Mouse (Mus musculus) stomach, embryonic 15.5 days (tissue): ENCODE results near the gene Rasgef1c. TPM values are rescaled to one million over a fixed set of nuclear protein-coding genes. Genes with fewer than 3 reads are reported as not detected.

Experiments used
- ATAC-seq: fragments of 200-750 bp; cut with Nextera tagmentation; 2 replicates; pipeline ENCODE4 v1.8.0; 2017; ENCODE audit warnings: low read depth, moderate number of reproducible peaks, moderate TSS enrichment; ENCODE audit not compliant: insufficient read depth, low FRiP score
- H3K27ac ChIP-seq: fragments of 300-500 bp; sonication (generic); 2 replicates; pipeline ENCODE4 v1.5.1; 2015; ENCODE audit warnings: mild to moderate bottlenecking, inconsistent platforms
- H3K27me3 ChIP-seq: fragments of 300-500 bp; sonication (generic); replicated peaks from 2 replicates; pipeline ENCODE4 v1.6.1; 2015; ENCODE audit warnings: inconsistent platforms
- H3K36me3 ChIP-seq: fragments of 300-500 bp; sonication (generic); 2 replicates; pipeline ENCODE4 v1.6.1; 2015; ENCODE audit warnings: inconsistent platforms
- H3K4me1 ChIP-seq: fragments of 300-500 bp; sonication (generic); 2 replicates; pipeline ENCODE4 v1.6.1; 2015; ENCODE audit warnings: inconsistent platforms
- H3K4me2 ChIP-seq: fragments of 300-500 bp; sonication (generic); 2 replicates; pipeline ENCODE4 v1.6.1; 2015; ENCODE audit warnings: mild to moderate bottlenecking, inconsistent platforms
- H3K4me3 ChIP-seq: fragments of 300-500 bp; sonication (generic); replicated peaks from 2 replicates; pipeline ENCODE4 v1.5.1; 2015; ENCODE audit warnings: inconsistent platforms
- H3K9ac ChIP-seq: fragments of 300-500 bp; sonication (generic); 2 replicates; pipeline ENCODE4 v1.6.1; 2015; ENCODE audit warnings: inconsistent platforms
- H3K9me3 ChIP-seq: fragments of 300-500 bp; sonication (generic); 2 replicates; pipeline ENCODE4 v1.6.1; 2016; ENCODE audit warnings: inconsistent platforms
- WGBS: fragments of 180-500 bp; shearing (Covaris S2); methylation state at CpG from one replicate; pipeline ENCODE4 v1.1.7; 2015; 5-methylcytosine and 5-hydroxymethylcytosine counted together
- polyA plus RNA-seq: library from polyadenylated mRNA; unstranded; fragments of >200 nt; fragmentation: Nextera tagmentation; extraction: Ambion mirVana; gene quantifications from 2 replicates; pipeline ENCODE4 v1.2.1, GENCODE M21; 2015

Rasgef1c gene
- polyA plus RNA-seq, result 0.49 and 0.84 TPM in 2 replicates

DNA sequence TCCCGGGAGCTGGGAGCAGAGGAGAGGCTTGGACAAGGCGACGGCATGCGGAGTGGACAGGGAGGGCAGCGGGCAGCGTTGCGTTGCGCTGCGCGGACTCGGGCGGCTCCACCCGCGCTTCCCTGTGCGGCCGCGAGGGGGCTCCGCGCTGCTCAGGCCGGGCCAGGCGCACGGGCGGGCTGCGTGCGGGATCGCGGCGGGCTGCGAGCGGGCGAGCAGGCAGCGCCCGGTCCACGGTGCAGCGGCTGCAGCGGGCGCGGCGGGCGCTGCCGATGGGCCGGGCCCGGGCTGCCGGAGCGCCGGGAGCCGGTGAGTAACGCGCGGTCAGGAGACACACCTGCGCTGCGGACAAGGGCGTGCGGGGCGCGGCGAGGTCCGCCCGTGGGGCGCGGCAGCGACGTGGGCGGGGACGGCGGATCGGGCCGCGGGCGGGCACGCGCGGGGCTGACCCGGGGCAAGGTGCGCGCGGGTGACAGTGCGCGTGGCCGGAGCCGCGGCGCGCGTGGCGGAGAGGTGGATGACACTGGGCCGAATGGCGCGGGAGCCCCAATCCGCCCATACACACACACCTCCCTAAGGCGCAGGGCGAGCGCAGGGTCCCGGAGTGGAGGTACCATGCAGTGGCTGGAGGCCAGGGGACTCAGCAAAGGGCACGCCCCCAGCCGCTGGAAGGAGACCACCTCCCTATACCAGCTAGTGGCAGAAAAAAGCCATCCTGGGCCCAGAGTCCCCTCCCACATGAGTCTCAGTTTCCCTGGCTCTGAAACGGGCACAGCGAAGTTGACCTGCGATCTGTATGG is at the start of gene Rasgef1c:
Gene Rasgef1c, plus strand, starts transcription at position 177 of the 800 bp plus-strand sequence.
- H3K27me3 ChIP-seq, result peaks cover 39% of the 10 kb centered on the region
- H3K36me3 ChIP-seq, result no peaks in the 10 kb centered on the region
- no peaks in the 10 kb centered on the region for H3K9me3 ChIP-seq
- 3% methylated on average over 85 of the region's 99 CpGs for WGBS
- H3K27ac ChIP-seq, result no peak within 1 kb of the TSS
- peaks cover 9% of the 10 kb centered on the region; the same call in 1 of the 2 replicates for H3K4me1 ChIP-seq
- H3K4me2 ChIP-seq, result peak within 1 kb of the TSS; percentile 100
- peak; percentile 73; the same call in 1 of the 2 replicates for ATAC-seq
- peak within 1 kb of the TSS; percentile 16; the same call in 1 of the 2 replicates for H3K9ac ChIP-seq
- H3K4me3 ChIP-seq, result peak within 1 kb of the TSS; percentile 60

- Histone ChIP-seq H3K27me3 (no peaks in the 10 kb centered on the region), H3K4me2 (no peak overlapping the region), H3K9me3 (no peaks in the 10 kb centered on the region), H3K36me3 (peaks cover 4% of the 10 kb centered on the region; the same call in 1 of the 2 replicates), H3K9ac (no peak overlapping the region), H3K4me1 (no peaks in the 10 kb centered on the region), H3K27ac (no peak overlapping the region), H3K4me3 (no peak overlapping the region)
- no peak for ATAC-seq
- 78% methylated on average over 5 of the region's 5 CpGs for WGBS
Observed at GRCm38 (mm10) chr11:49855144-49855543, 46.5 kb upstream of the Rasgef1c start.

GRCm38 (mm10) chr11:49861139-49861538 is 40.5 kb upstream of the Rasgef1c start:
- Histone ChIP-seq H3K9ac (no peak overlapping the region), H3K27me3 (no peaks in the 10 kb centered on the region), H3K9me3 (no peaks in the 10 kb centered on the region), H3K36me3 (no peaks in the 10 kb centered on the region), H3K4me3 (no peak overlapping the region), H3K4me2 (no peak overlapping the region), H3K4me1 (no peaks in the 10 kb centered on the region), H3K27ac (no peak overlapping the region)
- ATAC-seq, result no peak
- WGBS, result 93% methylated on average over 4 of the region's 4 CpGs

GRCm38 (mm10) chr11:49863926-49864325 is 37.7 kb upstream of the Rasgef1c start:
- Histone ChIP-seq H3K36me3 (no peaks in the 10 kb centered on the region), H3K4me3 (no peak overlapping the region), H3K9ac (no peak overlapping the region), H3K9me3 (no peaks in the 10 kb centered on the region), H3K4me1 (no peaks in the 10 kb centered on the region), H3K4me2 (no peak overlapping the region), H3K27me3 (no peaks in the 10 kb centered on the region), H3K27ac (no peak overlapping the region)
- ATAC-seq, result peak; percentile 14; the same call in 1 of the 2 replicates

- no peak for ATAC-seq
- H3K36me3 ChIP-seq, result peaks cover 9% of the 10 kb centered on the region; the same call in 1 of the 2 replicates
- 89% methylated on average over 5 of the region's 5 CpGs for WGBS
Observed at GRCm38 (mm10) chr11:49867320-49867719, 34.3 kb upstream of the Rasgef1c start.

GRCm38 (mm10) chr11:49869762-49870161 is 31.9 kb upstream of the Rasgef1c start:
- Histone ChIP-seq H3K27me3 (no peaks in the 10 kb centered on the region), H3K4me1 (no peaks in the 10 kb centered on the region), H3K4me3 (no peak overlapping the region), H3K27ac (no peak overlapping the region), H3K9ac (no peak overlapping the region), H3K4me2 (no peak overlapping the region), H3K9me3 (no peaks in the 10 kb centered on the region), H3K36me3 (peaks cover 20% of the 10 kb centered on the region)
- ATAC-seq, result no peak

More at GRCm38 (mm10) chr11:49867320-49867719, 34.3 kb upstream of the Rasgef1c start:
- Histone ChIP-seq H3K4me3 (no peak overlapping the region), H3K9me3 (no peaks in the 10 kb centered on the region), H3K9ac (no peak overlapping the region), H3K4me2 (no peak overlapping the region), H3K27ac (no peak overlapping the region), H3K4me1 (no peaks in the 10 kb centered on the region), H3K27me3 (no peaks in the 10 kb centered on the region)

DNA sequence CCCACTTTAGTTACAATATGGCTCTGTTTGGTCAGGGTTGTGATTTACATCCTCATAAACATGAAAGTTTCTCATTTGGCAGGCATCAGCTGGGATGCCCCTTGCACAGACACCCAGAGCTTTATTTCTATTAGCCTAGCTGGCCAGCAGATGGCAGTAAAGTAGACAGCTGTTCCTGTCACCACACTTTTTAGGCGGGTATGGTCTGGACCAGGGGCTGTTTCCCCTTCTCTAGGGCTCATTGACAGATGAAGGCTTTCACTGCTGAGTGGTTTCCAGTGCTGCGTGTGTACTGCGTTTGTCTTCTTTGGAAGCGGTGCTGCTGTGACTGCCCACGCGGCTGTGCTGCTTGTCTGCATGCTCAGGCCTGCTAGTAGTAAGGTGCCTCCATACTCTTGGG is 29.7 kb upstream of the Rasgef1c start:
- 57% methylated on average over 6 of the region's 6 CpGs for WGBS
- no peak overlapping the region for H3K9ac ChIP-seq
- H3K27ac ChIP-seq, result no peak overlapping the region
- ATAC-seq, result no peak
- no peaks in the 10 kb centered on the region for H3K9me3 ChIP-seq
- H3K4me2 ChIP-seq, result no peak overlapping the region
- H3K4me3 ChIP-seq, result no peak overlapping the region
- no peaks in the 10 kb centered on the region for H3K27me3 ChIP-seq
- H3K36me3 ChIP-seq, result peaks cover 20% of the 10 kb centered on the region
- H3K4me1 ChIP-seq, result no peaks in the 10 kb centered on the region

DNA sequence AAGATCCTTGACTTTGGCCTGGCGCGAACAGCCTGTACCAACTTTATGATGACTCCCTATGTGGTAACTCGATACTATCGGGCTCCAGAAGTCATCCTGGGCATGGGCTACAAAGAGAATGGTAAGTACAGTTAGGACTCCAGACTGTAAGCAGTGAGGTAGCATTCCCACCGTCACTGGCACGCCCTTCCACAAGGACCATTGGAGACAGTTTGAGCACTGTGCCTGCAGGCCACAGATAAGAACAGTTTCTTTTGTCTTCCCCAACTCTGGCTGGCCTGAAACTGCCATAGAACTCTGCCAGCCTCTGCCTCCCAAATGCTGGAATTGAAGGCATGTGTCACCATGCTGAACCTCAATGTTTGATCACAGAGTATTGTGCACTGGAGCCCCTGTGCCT is 28.9 kb upstream of the Rasgef1c start:
- H3K27me3 ChIP-seq, result no peaks in the 10 kb centered on the region
- ATAC-seq, result no peak
- no peaks in the 10 kb centered on the region for H3K4me1 ChIP-seq
- peaks cover 20% of the 10 kb centered on the region for H3K36me3 ChIP-seq
- no peaks in the 10 kb centered on the region for H3K9me3 ChIP-seq
- no peak overlapping the region for H3K4me2 ChIP-seq
- H3K27ac ChIP-seq, result no peak overlapping the region
- H3K9ac ChIP-seq, result no peak overlapping the region
- WGBS, result 88% methylated on average over 6 of the region's 6 CpGs
- no peak overlapping the region for H3K4me3 ChIP-seq

GRCm38 (mm10) chr11:49876948-49877817 is 24.5 kb upstream of the Rasgef1c start:
- Histone ChIP-seq H3K27me3 (no peaks in the 10 kb centered on the region), H3K9ac (no peak overlapping the region), H3K36me3 (peaks cover 23% of the 10 kb centered on the region), H3K4me1 (no peaks in the 10 kb centered on the region), H3K4me3 (no peak overlapping the region), H3K9me3 (no peaks in the 10 kb centered on the region), H3K27ac (no peak overlapping the region), H3K4me2 (no peak overlapping the region)
- ATAC-seq, result peak; percentile 53; the same call in 1 of the 2 replicates
- WGBS, result 74% methylated on average over 8 of the region's 8 CpGs

DNA sequence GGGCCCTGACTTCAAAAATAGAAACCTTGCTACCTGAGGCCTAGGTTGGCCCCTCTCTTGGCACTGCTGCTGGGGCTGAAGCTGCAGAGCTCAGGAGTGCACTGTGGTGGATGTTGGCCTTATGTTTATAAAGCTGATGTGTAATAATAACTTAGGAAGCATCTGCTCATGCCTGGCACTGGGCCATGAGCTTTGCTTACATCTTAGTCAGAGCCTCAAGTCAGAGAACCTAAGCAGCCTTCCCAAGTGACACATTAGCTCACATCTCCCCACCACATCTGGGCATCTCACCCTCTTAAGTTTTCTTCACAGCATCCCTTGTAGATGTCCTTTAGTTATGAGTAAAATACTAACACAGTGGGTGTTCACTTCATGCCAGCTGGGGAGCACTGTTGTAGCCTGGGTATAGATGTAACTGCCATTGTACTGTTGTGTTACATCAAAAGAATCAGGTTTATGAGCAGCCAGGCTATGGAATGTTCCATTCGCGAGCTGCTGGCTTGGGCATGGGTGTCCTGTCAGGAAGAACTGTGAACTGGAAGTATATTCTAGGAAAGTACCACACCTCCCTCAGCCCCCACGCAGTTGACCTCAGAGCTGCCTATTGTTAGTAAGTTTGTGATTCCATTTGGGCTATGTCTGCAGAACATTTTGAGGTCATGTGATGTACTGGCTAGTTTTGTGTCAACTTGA is 21.5 kb upstream of the Rasgef1c start:
- no peak overlapping the region for H3K4me2 ChIP-seq
- peaks cover 12% of the 10 kb centered on the region for H3K36me3 ChIP-seq
- H3K27ac ChIP-seq, result no peak overlapping the region
- no peak overlapping the region for H3K4me3 ChIP-seq
- 90% methylated on average over 3 of the region's 3 CpGs for WGBS
- H3K9me3 ChIP-seq, result no peaks in the 10 kb centered on the region
- no peaks in the 10 kb centered on the region for H3K27me3 ChIP-seq
- no peaks in the 10 kb centered on the region for H3K4me1 ChIP-seq
- no peak; the same call in 1 of the 2 replicates for ATAC-seq
- H3K9ac ChIP-seq, result no peak overlapping the region

DNA sequence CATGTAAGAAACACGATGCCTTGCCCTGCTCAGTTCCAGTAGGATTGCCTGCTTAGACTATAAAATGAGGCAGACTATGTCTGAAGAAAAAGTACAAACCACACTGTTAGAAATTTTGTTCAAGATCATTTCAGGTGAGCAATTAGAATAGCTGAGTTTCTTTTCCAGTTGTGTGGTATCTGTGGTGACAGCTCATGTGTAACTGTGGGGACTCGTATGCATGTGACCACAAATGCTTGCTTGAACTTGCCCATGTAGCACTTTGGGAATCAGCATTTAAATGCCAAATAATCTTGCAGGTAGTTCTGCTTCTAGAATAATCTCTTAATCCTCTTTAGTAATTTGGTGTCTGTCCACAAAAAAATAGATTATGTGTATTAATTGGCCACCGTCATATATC is 18.2 kb upstream of the Rasgef1c start:
- ATAC-seq, result no peak
- 90% methylated on average over 3 of the region's 3 CpGs for WGBS
- no peaks in the 10 kb centered on the region for H3K4me1 ChIP-seq
- peaks cover 12% of the 10 kb centered on the region for H3K36me3 ChIP-seq
- no peaks in the 10 kb centered on the region for H3K27me3 ChIP-seq
- no peak overlapping the region for H3K27ac ChIP-seq
- H3K4me3 ChIP-seq, result no peak overlapping the region
- H3K4me2 ChIP-seq, result no peak overlapping the region
- no peak overlapping the region for H3K9ac ChIP-seq
- H3K9me3 ChIP-seq, result no peaks in the 10 kb centered on the region
